ENCODE assay signal across 8 mouse cellular contexts in the genomic region with DNA sequence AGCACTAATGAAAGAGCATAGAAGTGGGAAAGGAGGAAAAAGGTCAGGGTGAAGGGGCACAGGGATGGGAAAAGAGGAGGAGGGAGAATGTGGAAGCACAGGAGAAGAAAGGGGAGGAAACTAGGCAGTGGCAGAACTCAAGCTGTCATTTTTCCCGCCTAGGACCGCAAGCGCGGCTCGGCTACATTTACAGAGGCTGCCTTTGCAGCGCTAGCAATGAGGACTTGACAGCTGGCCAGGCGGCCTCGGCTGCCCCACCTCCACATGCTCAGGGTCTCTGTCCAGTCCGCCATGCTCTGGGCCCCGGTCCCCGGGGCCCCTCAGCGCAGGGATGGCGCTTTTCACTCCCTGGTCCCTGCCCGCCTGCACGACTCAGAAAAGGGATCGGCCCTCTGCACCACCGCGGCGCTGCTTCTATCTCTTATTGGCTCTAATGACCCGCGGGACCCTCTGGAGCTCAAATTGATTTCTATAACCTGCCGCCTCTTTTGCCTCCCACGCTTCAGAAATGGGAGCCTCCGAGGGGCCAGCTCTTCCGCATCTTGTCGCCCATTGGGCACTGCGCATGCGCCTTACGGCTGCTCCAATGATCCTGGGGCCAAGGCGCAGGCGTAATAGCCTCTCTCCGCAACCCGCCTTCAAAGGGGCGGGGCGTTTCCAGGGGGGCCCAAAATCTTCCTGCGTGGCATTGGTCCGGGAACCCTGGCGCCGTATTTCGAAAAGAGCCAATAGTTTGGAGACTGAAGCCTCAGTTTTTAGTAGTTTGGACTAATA. TPM values are rescaled to one million over a fixed set of nuclear protein-coding genes. Genes with fewer than 3 reads are reported as not detected.
DNase-seq lines count a peak whose midpoint lies in the region; ATAC-seq and TF ChIP-seq lines count a peak whose summit lies in the region.

A gene (minus strand): TSS at position 517 of the 774 bp plus-strand sequence.

- intact Hi-C loops in left cerebral cortex, postnatal 10 days (cut with DNase I), result no loop called here

- peak; percentile 88 for DNase-seq in gastrocnemius, postnatal 10 days
- DNase-seq in left cerebral cortex, postnatal 10 days (ENCODE audit: extremely low spot score in 1 of 2, low spot score in 2 of 2), result peak; percentile 86 to 94
- peak; percentile 87 for DNase-seq in right cerebral cortex, postnatal 25 days
- DNase-seq in urinary bladder, postnatal 4 days (ENCODE audit: low spot score in 2 of 2), result peak; percentile 85 to 91

- H3K4me3 ChIP-seq in cortical plate, adult 2 months (ENCODE audit: insufficient read depth, low read length), result peak within 1 kb of the TSS; percentile 81

- peak; percentile 92 for ATAC-seq in activated CD4-positive, CD25-positive, alpha-beta regulatory T cell, adult 4 months
- ATAC-seq in inflammation-experienced regulatory T-cells, adult 6 months, result peak; percentile 89
- peak; percentile 92 for ATAC-seq in megakaryocyte-erythroid progenitor cell, adult 5-6 weeks (replicated peaks; ENCODE audit: low FRiP score, low TSS enrichment, poor library complexity, severe bottlenecking)

- H3K4me1 ChIP-seq in cortical plate, adult 2 months (ENCODE audit: control insufficient read depth, insufficient read depth, low read length), result no peaks in the 10 kb centered on the region

- no peak for TF ChIP-seq CTCF in cortical plate, adult 2 months (IDR thresholded peaks at IDR 0.05; ENCODE audit: extremely low read depth, insufficient read depth, low read length)

- no peak for TF ChIP-seq POLR2A in cortical plate, adult 2 months (IDR thresholded peaks at IDR 0.05; ENCODE audit: extremely low read depth, insufficient read depth, low read length)

- no peak within 1 kb of the TSS for H3K27ac ChIP-seq in cortical plate, adult 2 months (ENCODE audit: insufficient read depth, low read length)

RNA-seq across cellular contexts. Expression of the gene that starts here (rescaled TPM):
- polyA plus RNA-seq in activated CD4-positive, CD25-positive, alpha-beta regulatory T cell, adult 4 months (2017; shearing (Covaris generic)), result 1 to 10 TPM; 3.1 to 4.6 TPM
- polyA plus RNA-seq in cortical plate, adult 2 months (2012; rRNA removed), result 4.5 and 4.8 TPM in 2 replicates
- total RNA-seq in gastrocnemius, postnatal 10 days (2021), result 1 to 10 TPM; 3.2 to 5.8 TPM
- polyA plus RNA-seq in inflammation-experienced regulatory T-cells, adult 6 months (2017; shearing (Covaris generic)), result 1 to 10 TPM; 2.8 to 4.1 (median 3.5) TPM
- total RNA-seq in left cerebral cortex, postnatal 10 days (2021), result 1 to 10 TPM; 3.2 to 3.4 TPM
- total RNA-seq in megakaryocyte-erythroid progenitor cell, adult 5-6 weeks (2014; fragmentation: Nextera tagmentation), result 16.0 and 21.5 TPM in 2 replicates
- total RNA-seq in megakaryocyte-erythroid progenitor cell, adult 5-6 weeks (2017), result 5.7 and 8.4 TPM in 2 replicates
